Mouse (Mus musculus) retina, adult 2 months (tissue): ENCODE measurements around the gene Cd200r4.
"Not testable (repeated sequence)": the region's sequence is repeated elsewhere in the genome, so short reads cannot be mapped to it uniquely, and the experiment has no call there.

Experiments used
- DNase-seq: peaks from one replicate; pipeline ENCODE4 v3.0.0-alpha.2; 2012; ENCODE audit warnings: low read depth, low spot score

Cd200r4 gene

DNA sequence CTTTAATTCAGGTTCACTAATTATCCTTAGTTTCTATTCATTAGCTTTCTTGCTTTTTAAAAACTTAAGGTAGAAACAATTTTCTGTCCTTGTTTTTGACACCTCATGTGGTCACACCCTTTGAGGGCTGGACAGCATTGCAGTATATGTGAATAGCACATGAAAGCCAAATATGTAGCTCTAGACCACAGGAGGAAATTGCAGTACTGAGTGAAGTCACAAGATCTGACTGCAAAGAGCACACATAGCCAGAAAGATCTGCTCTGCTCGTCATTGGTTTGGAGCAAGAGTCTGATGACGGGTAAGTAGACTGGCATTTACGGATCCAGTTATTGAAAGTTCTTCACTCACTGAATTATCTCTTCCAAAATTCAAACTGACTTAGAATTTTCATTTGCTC lies at the start of gene Cd200r4:
Gene Cd200r4, plus strand, starts transcription at position 190 of the 400 bp plus-strand sequence.
- no peak for DNase-seq

GRCm38 (mm10) chr16:44761811-44762210 lies 49.7 kb upstream of the Cd200r4 start:
- DNase-seq, result no peak

- DNase-seq, result no peak
These were observed 45.8 kb upstream of the Cd200r4 start, which contains the start of gene Cd200r1 for GRCm38 (mm10) chr16:44765555-44766319. Gene Cd200r1, plus strand, starts transcription at chr16:44765736.

DNA sequence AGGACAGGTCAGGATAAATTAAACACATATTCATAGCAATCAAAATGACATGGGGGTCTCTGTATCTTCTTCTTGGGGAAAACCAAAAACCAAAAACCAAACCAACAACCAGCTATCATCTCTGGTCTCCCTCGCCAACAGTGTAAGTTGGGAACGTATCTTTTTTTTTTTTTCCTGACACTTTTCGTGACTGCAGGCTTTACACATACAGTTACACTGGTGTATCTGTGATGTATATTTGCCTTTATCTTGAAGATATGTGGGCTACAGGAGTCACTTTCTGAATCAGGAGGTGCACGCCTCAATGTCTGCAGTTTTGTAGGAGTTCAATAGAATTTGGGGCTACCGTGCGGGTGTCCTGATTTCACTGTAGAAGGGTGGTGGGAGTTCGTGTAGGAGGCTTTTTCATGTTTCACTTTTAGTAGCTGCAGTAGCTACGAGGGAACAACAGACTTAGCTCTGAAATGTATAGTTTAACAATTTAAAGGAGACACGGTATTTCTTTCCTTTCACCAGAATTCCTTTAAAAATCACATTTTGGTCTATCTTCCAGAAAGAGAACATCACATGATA lies 45.1 kb upstream of the Cd200r4 start:
- DNase-seq, result no peak

GRCm38 (mm10) chr16:44767506-44767905 lies 44.0 kb upstream of the Cd200r4 start:
- no peak for DNase-seq

GRCm38 (mm10) chr16:44767967-44768366 lies 43.6 kb upstream of the Cd200r4 start:
- DNase-seq, result no peak

- no peak for DNase-seq
These were observed 39.0 kb upstream of the Cd200r4 start for GRCm38 (mm10) chr16:44772577-44772976.

DNA sequence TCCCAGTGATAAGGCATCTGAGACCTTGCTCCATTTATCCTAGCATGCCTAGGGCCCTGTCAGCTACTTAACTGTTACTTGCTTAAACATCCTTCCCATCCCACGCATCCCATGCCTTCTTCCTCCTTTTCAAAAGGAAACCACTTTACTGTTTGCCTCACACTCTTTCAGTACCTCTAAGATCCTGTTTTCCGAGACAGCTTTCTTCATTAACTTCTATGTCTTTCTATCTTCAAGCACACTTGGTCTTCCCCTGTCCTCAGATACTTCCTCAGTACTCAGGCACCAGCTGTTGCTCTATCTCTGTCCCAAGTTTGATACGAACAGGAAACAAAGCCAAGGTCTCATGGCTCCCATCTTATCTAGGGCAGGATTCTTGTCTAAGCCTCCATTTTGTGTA lies 37.9 kb upstream of the Cd200r4 start:
- no peak for DNase-seq

DNA sequence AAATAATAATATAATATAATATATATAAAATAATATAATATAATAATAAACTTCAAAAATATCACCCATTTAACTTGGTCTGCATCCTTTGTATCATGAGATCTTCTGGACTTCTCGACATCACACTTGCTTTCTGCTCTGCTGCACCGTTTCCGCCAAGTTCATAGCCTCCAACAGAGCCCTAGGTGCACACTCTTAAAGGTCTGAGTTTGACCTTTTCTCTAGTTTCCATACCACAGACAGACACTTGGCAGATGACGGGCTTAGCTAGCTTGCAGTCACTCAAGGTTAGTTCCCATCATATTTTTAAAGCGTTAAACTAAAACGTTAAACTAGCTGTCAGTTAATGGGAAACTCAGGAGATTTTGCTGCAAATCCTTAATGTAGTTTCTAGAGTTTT lies 37.3 kb upstream of the Cd200r4 start:
- DNase-seq, result no peak

DNA sequence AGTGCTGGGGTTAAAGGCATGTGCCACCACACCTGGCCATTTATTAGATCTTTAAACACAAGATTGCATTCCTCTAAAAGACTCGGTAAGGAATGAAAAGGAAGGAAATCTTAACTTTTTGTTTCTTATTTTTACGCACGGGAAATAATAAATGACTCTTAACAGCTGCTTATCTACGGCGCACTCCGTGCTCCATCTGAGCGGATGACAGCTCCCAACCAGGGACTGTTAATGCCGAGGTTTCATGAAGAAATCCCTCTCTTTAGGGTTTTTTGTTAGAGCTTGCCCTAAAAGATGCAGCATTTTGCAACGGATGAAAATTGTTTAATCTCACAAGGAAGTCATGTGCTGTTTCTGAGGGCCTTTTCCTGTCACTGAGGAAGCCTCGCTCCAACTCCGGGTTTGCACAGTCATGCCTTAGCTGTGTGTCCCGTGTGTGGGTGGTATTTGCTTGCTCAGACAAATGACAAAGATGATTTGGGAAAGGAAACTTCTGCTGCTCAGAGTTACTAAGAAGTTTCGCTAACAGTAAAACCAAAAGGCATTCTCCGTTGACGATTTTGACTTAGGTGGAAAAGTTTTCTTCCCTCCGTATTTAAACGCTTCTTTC lies 32.9 kb upstream of the Cd200r4 start:
- DNase-seq, result no peak

GRCm38 (mm10) chr16:44779494-44779893 lies 32.0 kb upstream of the Cd200r4 start:
- DNase-seq, result no peak

- no peak for DNase-seq
These were observed 30.8 kb upstream of the Cd200r4 start for GRCm38 (mm10) chr16:44780751-44781150.

DNA sequence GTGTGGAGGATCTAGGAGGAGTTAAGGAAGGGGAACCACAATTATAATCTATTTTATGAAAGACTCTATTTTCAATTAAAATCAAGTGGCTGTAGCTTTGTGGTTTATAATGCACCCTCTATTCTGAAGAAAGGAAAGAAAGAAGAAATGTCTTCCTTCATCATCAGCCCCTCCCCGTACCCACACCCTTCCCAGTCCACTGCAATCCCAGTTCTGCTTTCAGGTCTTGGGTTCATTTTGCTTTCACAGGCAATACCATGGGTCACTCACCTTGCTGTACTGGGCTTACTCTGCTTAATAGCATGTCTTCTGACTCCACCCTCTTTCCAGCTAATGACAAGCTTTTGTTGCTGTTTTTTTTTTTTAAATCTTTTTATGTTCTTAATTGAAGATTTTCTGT lies 24.6 kb upstream of the Cd200r4 start:
- no peak for DNase-seq

DNA sequence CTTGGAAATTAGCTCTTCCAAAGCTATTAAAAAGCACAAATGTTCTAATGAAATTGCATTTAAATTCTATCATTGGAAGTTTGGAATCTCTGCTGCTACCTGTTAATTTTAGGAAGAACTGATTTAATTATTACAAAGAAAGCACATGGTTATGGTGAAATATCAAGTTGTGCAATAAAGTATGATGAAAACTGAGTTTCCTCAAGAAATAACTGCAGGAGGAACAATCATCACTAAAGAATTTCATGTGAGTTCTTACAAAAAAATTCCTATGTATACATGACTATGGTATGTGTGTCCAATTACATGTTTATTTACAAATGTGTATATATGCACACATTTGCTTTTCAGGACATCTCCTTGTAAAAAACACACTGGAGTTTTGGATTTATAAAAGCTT lies 17.1 kb upstream of the Cd200r4 start:
- DNase-seq, result no peak

GRCm38 (mm10) chr16:44805976-44806375 lies 5.6 kb upstream of the Cd200r4 start:
- no peak for DNase-seq

GRCm38 (mm10) chr16:44810223-44810622 lies 1.3 kb upstream of the Cd200r4 start:
- DNase-seq, result not testable (repeated sequence)

- no peak for DNase-seq
These were observed 1.0 kb downstream of the Cd200r4 start for GRCm38 (mm10) chr16:44812468-44813065.

DNA sequence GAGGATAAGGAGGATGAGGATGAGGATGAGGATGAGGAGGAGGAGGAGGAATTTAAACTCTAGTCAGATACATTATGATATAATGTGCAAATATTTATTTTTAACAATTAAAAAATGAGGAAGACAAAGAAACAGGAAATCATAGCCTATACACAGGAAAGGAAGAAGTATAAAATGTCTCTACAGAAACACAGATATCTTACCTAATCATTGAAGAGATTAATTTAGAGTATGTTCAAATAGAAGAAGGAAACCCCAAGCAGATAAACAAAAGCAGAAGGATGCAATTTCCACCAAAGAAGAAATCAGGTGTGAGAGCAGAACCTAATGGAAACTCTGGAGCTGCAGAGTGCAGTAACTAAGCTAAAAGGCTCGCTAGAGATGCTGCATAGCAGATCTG lies 6.5 kb downstream of the Cd200r4 start:
- DNase-seq, result no peak

DNA sequence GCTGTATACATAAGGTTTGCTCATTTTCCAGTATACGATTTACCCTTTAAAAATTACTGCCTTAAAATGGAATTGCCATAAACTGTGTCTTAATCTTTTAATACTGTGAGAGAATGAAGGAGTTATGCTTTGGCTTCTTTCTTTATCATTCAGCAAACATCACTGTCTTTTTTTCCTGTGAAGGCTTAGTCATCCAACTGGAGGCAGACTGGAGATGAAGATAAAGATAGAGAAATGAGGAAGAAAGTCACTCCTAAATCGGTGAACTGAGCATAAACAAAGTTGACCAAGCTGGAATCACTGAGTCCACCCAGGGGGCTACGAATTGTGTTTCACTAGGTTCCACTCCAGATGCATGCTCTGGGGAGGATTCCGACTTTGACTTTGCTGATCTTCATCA lies 9.0 kb downstream of the Cd200r4 start:
- no peak for DNase-seq

DNA sequence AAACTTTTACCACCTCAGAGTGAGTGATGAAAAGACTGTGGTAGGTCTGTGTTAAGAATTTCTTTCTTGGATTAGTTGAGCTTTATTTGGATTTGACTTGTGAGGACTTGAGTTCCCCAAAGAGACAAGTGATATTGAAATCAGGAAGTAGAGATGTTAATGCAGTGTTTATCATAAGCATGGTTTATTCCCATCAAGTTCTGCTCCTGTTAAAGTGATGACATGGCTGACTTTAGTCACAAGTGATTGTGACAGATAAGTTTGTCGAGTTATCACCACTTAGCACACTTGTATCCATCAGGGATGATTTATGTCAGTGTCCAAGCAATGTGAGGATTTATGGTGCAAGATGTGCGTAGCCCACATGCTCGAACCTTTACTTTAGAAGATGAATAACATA lies 20.8 kb downstream of the Cd200r4 start:
- DNase-seq, result no peak

GRCm38 (mm10) chr16:44833189-44833588 lies 21.7 kb downstream of the Cd200r4 start:
- DNase-seq, result not testable (repeated sequence)

DNA sequence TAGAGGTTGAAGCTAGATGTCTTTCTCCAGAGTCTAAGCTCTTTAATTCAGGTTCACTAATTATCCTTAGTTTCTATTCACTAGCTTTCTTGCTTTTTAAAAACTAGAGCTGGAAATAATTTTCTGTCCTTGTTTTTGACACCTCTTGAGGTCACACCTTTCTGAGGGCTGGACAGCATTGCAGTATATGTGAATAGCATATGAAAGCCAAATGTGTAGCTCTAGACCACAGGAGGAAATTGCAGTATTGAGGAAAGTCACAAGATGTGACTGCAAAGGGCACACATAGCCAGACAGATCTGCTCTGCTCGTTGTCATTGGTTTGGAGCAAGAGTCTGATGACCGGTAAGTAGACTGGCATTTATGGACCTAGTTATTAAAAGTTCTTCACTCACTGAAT lies 55.3 kb downstream of the Cd200r4 start, which contains the start of gene Cd200r2:
Gene Cd200r2, plus strand, starts transcription at position 301 of the 400 bp plus-strand sequence.
- no peak for DNase-seq
